Mouse (Mus musculus): Measurements from ENCODE around the gene Mab21l3. TPM values are rescaled to one million over a fixed set of nuclear protein-coding genes. Genes with fewer than 3 reads are reported as not detected.
A peak's percentile ranks its signal among the peaks of the same experiment; 100 is the strongest.

The Mab21l3 gene
- polyA plus RNA-seq, 1 experiment from 2014 or later, result 0.09 TPM

DNA sequence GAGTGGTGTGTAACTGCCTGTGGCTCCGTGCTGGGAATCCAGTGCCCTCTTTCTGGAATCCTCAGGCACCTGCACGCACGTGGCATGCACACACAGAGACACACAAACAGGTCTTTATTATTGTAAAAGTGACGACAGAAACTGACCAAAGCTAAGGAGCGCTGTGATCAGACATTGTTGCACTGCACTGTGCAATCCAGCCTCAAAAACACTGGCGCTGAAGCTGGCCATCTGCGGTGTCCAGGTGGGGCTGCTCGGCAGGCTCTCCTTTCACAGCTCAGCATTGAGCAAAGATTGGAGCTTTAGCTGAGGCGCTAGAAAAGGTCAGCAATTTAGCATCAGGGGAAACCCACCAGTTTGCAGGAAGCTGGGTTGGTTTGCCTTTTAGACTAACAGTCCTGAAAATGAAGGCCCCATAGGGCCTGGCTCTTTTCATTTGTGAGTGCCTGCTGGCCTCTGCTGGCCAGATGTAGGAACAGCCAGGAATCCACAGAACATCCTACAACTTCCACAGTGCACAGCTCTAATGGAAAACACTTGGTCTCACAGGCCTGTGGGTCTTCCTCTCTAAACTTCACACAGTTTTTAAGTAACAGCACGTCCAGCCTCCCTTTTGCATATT lies 36.3 kb downstream of the Mab21l3 start:
- Histone ChIP-seq H3K9ac (replicated peaks) (no peak overlapping the region), H3K27me3 (replicated peaks) (no peaks in the 10 kb centered on the region), H3K27ac (replicated peaks) (no peak overlapping the region), H3K9me3 (replicated peaks) (no peaks in the 10 kb centered on the region), H3K4me3 (replicated peaks) (no peak overlapping the region), H3K4me2 (no peak overlapping the region), H3K36me3 (no peaks in the 10 kb centered on the region), H3K4me1 (peaks cover 2% of the 10 kb centered on the region; the same call in 1 of the 2 replicates)
- peak; percentile 92 for ATAC-seq (ENCODE audit: low FRiP score)
- 65% methylated on average over 10 of the region's 10 CpGs for WGBS

GRCm38 (mm10) chr3:101811931-101812330 lies 36.8 kb downstream of the Mab21l3 start:
- Histone ChIP-seq H3K27me3 (replicated peaks) (no peaks in the 10 kb centered on the region), H3K4me3 (replicated peaks) (no peak overlapping the region), H3K27ac (replicated peaks) (no peak overlapping the region), H3K36me3 (no peaks in the 10 kb centered on the region), H3K9me3 (replicated peaks) (no peaks in the 10 kb centered on the region), H3K9ac (replicated peaks) (no peak overlapping the region), H3K4me2 (no peak overlapping the region), H3K4me1 (peaks cover 2% of the 10 kb centered on the region; the same call in 1 of the 2 replicates)
- no peak for ATAC-seq (ENCODE audit: low FRiP score)
- WGBS, result 75% methylated on average over 4 of the region's 4 CpGs

DNA sequence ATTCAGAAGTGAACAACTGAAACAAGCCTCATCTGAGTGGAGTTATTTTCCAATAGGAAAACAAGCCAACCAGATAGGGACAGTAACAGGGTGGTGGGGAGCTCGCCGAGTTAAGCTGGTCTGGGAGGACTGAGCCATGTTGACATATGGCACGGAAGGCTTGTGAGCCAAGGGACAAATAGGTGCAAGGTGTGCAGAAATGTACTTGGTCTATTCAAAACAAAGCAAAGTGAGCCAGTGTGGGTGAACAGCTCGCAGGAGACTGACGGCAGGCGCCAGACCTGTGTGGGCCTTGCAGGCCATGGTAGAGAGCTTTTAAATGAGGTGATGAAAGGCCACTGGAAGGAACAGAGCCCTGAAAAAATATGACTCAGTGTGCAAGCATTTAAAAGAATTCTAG lies 41.1 kb downstream of the Mab21l3 start:
- H3K27ac ChIP-seq (replicated peaks), result 0 out of 2 replicates have a peak overlapping the region, but pooled peaks have one; percentile 38
- H3K36me3 ChIP-seq, result no peaks in the 10 kb centered on the region
- no peaks in the 10 kb centered on the region for H3K9me3 ChIP-seq (replicated peaks)
- H3K4me3 ChIP-seq (replicated peaks), result no peak overlapping the region
- peaks cover 25% of the 10 kb centered on the region for H3K4me1 ChIP-seq
- no peak overlapping the region for H3K9ac ChIP-seq (replicated peaks)
- H3K4me2 ChIP-seq, result no peak overlapping the region
- ATAC-seq (ENCODE audit: low FRiP score), result no peak
- no peaks in the 10 kb centered on the region for H3K27me3 ChIP-seq (replicated peaks)
- WGBS, result 89% methylated on average over 6 of the region's 6 CpGs

DNA sequence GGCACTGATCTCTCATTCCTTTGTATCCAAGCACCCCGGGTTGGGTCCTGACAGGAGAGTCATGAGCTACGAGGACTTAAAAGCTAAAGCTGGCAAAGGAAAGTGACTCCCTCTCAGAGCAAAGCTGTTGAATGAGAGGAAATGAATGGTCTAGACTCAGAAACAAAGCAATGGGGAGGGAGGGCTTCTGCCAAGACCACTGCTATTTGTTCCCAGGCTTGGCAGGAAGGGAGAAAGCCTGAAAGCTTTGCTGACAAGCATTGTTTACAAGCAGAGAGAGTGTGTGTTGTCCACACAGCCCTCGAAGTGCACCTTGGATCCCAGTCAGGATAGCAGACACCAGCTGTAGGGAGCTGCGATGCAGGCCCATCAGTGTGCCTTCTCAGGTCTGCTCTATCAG lies 41.8 kb downstream of the Mab21l3 start:
- ATAC-seq (ENCODE audit: low FRiP score), result peak; percentile 62
- Histone ChIP-seq H3K27me3 (replicated peaks) (no peaks in the 10 kb centered on the region), H3K9me3 (replicated peaks) (no peaks in the 10 kb centered on the region), H3K4me1 (peaks cover 22% of the 10 kb centered on the region), H3K27ac (replicated peaks) (peak overlapping the region; percentile 52; the same call in 1 of the 2 replicates), H3K36me3 (no peaks in the 10 kb centered on the region), H3K4me3 (replicated peaks) (no peak overlapping the region), H3K9ac (replicated peaks) (no peak overlapping the region), H3K4me2 (no peak overlapping the region)
- 25% methylated on average over 4 of the region's 4 CpGs for WGBS

DNA sequence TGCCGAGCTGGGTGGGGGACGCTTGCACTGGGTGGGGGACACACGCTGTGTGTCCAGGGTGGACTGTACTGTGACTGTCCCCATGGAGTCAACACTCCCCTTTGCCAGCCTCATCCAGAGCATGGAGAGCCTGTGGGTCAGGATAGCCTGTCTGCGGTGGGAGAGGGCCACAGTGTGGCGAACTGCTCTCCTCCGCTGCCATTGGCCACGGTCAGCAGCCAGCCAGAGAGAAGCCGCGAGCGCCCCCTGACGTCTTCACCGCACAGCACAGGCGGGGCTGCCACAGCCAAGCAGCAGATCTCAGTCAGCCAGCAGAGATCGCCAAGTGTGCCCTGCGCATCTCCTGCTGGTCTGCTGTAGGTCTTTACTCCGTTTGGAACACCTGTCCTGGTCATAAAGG lies 42.6 kb downstream of the Mab21l3 start:
- H3K9ac ChIP-seq (replicated peaks), result no peak overlapping the region
- peak overlapping the region; percentile 41 for H3K4me2 ChIP-seq
- H3K4me3 ChIP-seq (replicated peaks), result no peak overlapping the region
- WGBS, result 7% methylated on average over 16 of the region's 16 CpGs
- ATAC-seq (ENCODE audit: low FRiP score), result peak; percentile 93
- no peaks in the 10 kb centered on the region for H3K27me3 ChIP-seq (replicated peaks)
- no peaks in the 10 kb centered on the region for H3K36me3 ChIP-seq
- no peaks in the 10 kb centered on the region for H3K9me3 ChIP-seq (replicated peaks)
- peaks cover 22% of the 10 kb centered on the region for H3K4me1 ChIP-seq
- H3K27ac ChIP-seq (replicated peaks), result peak overlapping the region; percentile 52

DNA sequence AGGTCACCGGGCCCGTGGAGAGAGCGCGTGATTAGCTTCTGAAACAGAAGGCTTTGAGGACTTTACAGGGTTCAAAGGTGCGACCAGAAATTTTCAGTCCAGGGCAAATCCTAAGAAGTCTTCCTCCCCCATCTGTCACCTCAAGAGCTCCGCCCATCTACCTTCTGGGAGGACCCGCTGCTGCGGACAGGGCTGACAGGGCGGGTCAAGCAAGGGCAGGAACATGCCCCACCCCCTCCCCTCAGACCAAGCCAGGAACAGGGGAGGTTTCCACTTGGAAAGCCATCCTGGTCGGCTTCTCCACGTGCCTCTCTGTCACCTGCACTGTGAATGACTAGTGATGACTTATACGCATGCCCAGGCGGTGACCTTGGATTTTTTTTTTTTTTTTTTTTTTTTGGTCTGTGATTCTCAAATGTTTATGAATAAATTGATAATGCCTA lies 43.2 kb downstream of the Mab21l3 start:
- Histone ChIP-seq H3K4me3 (replicated peaks) (no peak overlapping the region), H3K4me1 (peaks cover 22% of the 10 kb centered on the region), H3K9ac (replicated peaks) (no peak overlapping the region), H3K36me3 (no peaks in the 10 kb centered on the region), H3K4me2 (no peak overlapping the region), H3K27ac (replicated peaks) (no peak overlapping the region), H3K27me3 (replicated peaks) (no peaks in the 10 kb centered on the region), H3K9me3 (replicated peaks) (no peaks in the 10 kb centered on the region)
- WGBS, result 24% methylated on average over 13 of the region's 13 CpGs
- peak; percentile 4; the same call in 1 of the 2 replicates for ATAC-seq (ENCODE audit: low FRiP score)

DNA sequence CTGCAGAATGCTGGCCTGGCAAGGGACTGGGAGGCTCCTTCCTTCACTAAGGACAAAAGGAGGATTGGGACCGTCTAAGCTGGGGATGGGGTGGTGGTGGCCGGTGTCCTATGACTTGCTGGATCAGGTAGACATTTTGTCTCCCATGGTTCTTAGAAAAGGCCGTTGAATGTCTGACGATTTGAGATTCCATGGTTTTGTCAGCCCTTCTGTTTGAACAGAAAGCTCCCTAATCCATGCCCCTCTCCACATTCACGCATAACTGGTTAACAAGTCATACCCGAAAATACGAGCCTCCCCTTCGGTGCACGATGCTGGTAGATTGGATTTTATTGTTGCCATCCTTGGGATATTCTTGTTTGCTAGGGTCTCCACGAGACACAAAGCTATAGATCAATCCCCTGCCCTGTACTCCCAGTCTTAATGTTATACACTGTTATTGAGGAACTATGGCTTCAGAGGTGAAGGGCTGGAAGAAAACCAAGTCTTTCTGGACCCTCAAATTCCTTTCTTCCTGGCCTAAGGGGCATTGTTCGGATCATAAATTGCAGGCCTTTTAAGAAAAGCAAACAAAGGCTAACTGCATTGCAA lies 43.7 kb downstream of the Mab21l3 start:
- H3K4me3 ChIP-seq (replicated peaks), result no peak overlapping the region
- no peaks in the 10 kb centered on the region for H3K27me3 ChIP-seq (replicated peaks)
- no peak overlapping the region for H3K27ac ChIP-seq (replicated peaks)
- H3K36me3 ChIP-seq, result no peaks in the 10 kb centered on the region
- no peaks in the 10 kb centered on the region for H3K9me3 ChIP-seq (replicated peaks)
- H3K4me2 ChIP-seq, result no peak overlapping the region
- peaks cover 22% of the 10 kb centered on the region for H3K4me1 ChIP-seq
- no peak for ATAC-seq (ENCODE audit: low FRiP score)
- WGBS, result 32% methylated on average over 11 of the region's 11 CpGs
- no peak overlapping the region for H3K9ac ChIP-seq (replicated peaks)

- H3K9me3 ChIP-seq (replicated peaks), result no peaks in the 10 kb centered on the region
- no peaks in the 10 kb centered on the region for H3K27me3 ChIP-seq (replicated peaks)
- H3K9ac ChIP-seq (replicated peaks), result no peak overlapping the region
- no peak for ATAC-seq (ENCODE audit: low FRiP score)
- WGBS, result 52% methylated on average over 6 of the region's 6 CpGs
- no peaks in the 10 kb centered on the region for H3K36me3 ChIP-seq
- no peak overlapping the region for H3K4me3 ChIP-seq (replicated peaks)
- peaks cover 22% of the 10 kb centered on the region for H3K4me1 ChIP-seq
- no peak overlapping the region for H3K27ac ChIP-seq (replicated peaks)
- no peak overlapping the region for H3K4me2 ChIP-seq
Measured at GRCm38 (mm10) chr3:101804331-101804730, 44.4 kb downstream of the Mab21l3 start.

GRCm38 (mm10) chr3:101803764-101804163 lies 45.0 kb downstream of the Mab21l3 start:
- Histone ChIP-seq H3K27ac (replicated peaks) (no peak overlapping the region), H3K4me1 (peaks cover 22% of the 10 kb centered on the region), H3K4me3 (replicated peaks) (no peak overlapping the region), H3K9ac (replicated peaks) (no peak overlapping the region), H3K4me2 (no peak overlapping the region), H3K27me3 (replicated peaks) (no peaks in the 10 kb centered on the region), H3K36me3 (no peaks in the 10 kb centered on the region), H3K9me3 (replicated peaks) (no peaks in the 10 kb centered on the region)
- ATAC-seq (ENCODE audit: low FRiP score), result no peak
- WGBS, result 75% methylated on average over 6 of the region's 6 CpGs

DNA sequence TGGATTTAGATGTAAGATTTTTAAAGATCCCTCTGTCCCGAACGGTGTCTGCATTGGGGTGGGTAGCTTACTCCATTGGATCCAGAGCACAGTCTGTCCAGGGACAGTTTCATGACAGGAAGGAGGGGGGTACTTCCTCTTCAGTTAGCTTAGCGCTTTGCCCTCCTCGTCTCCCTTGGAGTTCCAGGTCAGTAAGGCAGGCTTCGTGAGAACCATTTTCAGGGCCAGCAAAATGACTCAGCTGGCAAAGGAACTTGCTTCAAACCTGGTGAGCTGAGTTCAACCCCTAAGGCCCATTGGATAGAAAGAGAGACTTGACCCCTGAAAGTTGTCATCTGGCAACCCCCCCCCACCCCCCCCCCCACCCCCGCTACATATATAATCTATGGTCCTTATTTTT lies 46.0 kb downstream of the Mab21l3 start:
- H3K9ac ChIP-seq (replicated peaks), result no peak overlapping the region
- ATAC-seq (ENCODE audit: low FRiP score), result no peak

DNA sequence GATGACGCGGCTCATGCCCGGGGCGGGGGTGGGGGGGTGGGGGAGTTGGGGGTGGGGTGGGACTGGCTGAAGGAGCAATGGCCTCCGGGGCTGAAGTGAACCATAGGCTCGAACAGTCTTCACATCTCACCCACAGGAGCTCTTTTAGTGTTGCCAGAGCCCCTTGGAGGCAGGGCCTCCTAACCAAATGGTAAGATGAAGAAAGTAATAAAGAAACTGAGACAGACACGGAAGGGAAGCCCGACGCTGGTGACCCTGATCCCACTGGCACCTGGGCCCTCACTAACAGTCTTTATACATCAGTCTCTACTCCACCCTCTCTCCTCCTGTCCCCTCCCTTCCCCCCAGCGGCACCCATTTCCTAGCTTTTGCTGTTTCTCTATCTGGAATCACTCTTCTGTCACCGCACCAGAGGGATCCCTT lies 48.2 kb downstream of the Mab21l3 start:
- peaks cover 28% of the 10 kb centered on the region for H3K4me1 ChIP-seq
- H3K4me3 ChIP-seq (replicated peaks), result no peak overlapping the region
- H3K4me2 ChIP-seq, result no peak overlapping the region
- ATAC-seq (ENCODE audit: low FRiP score), result no peak
- H3K36me3 ChIP-seq, result no peaks in the 10 kb centered on the region
- no peak overlapping the region for H3K9ac ChIP-seq (replicated peaks)
- no peaks in the 10 kb centered on the region for H3K27me3 ChIP-seq (replicated peaks)
- no peaks in the 10 kb centered on the region for H3K9me3 ChIP-seq (replicated peaks)
- 78% methylated on average over 11 of the region's 11 CpGs for WGBS
- H3K27ac ChIP-seq (replicated peaks), result no peak overlapping the region

More for the DNA sequence above, 46.0 kb downstream of the Mab21l3 start:
- Histone ChIP-seq H3K4me2 (no peak overlapping the region), H3K36me3 (no peaks in the 10 kb centered on the region), H3K27me3 (replicated peaks) (no peaks in the 10 kb centered on the region), H3K9me3 (replicated peaks) (no peaks in the 10 kb centered on the region), H3K4me1 (peaks cover 26% of the 10 kb centered on the region), H3K27ac (replicated peaks) (no peak overlapping the region), H3K4me3 (replicated peaks) (no peak overlapping the region)
- WGBS, result 88% methylated on average over 6 of the region's 6 CpGs

DNA sequence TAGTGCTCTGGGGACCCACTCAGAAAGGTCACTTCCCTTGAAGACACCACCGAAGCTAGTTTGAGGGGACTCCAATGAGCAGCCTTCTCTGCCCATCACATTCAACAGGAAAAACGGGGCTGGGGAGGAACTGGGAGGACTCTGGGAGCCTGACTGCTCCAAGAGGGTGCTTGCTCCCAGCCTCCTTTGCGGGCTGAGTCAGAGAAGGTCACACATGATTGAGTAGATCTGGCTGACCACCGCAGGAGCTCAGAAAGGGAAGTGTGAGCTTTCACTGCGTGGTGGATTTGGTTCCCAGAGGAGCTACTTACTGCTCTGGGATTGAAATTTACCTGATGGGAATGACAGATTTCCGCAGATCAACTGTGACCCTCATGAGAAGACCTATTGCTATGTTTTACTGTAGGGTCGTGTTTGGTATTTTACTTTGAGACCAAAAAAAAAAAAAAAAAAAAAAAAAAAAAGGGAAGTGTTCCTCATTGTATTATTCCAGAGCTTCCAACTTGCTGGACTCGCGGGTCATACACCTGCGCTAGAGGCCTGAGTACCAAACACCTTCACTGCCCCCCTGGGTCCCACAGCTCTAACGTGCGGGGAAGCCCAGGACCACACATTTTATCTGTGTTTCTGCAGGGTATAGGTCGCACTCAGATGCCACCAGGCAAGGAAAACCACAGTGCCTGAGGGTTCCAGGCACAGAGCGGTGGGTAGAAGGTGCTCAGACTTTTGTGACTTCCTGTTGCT lies 48.7 kb downstream of the Mab21l3 start:
- peaks cover 29% of the 10 kb centered on the region for H3K4me1 ChIP-seq
- WGBS, result 80% methylated on average over 14 of the region's 14 CpGs
- H3K9ac ChIP-seq (replicated peaks), result no peak overlapping the region
- no peaks in the 10 kb centered on the region for H3K27me3 ChIP-seq (replicated peaks)
- H3K4me3 ChIP-seq (replicated peaks), result no peak overlapping the region
- ATAC-seq (ENCODE audit: low FRiP score), result no peak
- H3K27ac ChIP-seq (replicated peaks), result no peak overlapping the region
- H3K4me2 ChIP-seq, result no peak overlapping the region
- H3K36me3 ChIP-seq, result no peaks in the 10 kb centered on the region
- H3K9me3 ChIP-seq (replicated peaks), result no peaks in the 10 kb centered on the region

Measured in neural tube, embryonic 15.5 days (tissue).